Mouse (Mus musculus) cortical plate, adult 2 months (tissue): ENCODE data around the gene Kcns1.

ENCODE experiments used
- CTCF ChIP-seq: fragments of 200-500 bp; IDR thresholded peaks from 2 replicates; pipeline ENCODE4 v1.5.1; 2011; ENCODE audit warnings: mild to moderate bottlenecking, control low read depth, low read length; ENCODE audit not compliant: insufficient read depth; ENCODE audit errors: extremely low read depth
- POLR2A ChIP-seq: fragments of 200-500 bp; IDR thresholded peaks from 2 replicates; pipeline ENCODE4 v1.6.1; 2011; ENCODE audit warnings: mild to moderate bottlenecking, low read length, control low read depth; ENCODE audit not compliant: insufficient read depth; ENCODE audit errors: extremely low read depth

- TF ChIP-seq POLR2A (no peak), CTCF (no peak)
Observed at GRCm38 (mm10) chr2:164115531-164115930, 55.4 kb downstream of the Kcns1 start.
